Mouse (Mus musculus): ENCODE data around the gene Foxd1. TPM values are rescaled to one million over a fixed set of nuclear protein-coding genes. Genes with fewer than 3 reads are reported as not detected.

The Foxd1 gene
- polyA plus RNA-seq, 1 experiment from 2014 or later: not detected

- TF ChIP-seq CTCF (IDR thresholded peaks at IDR 0.05; ENCODE audit: low read depth): no peak
Observed at GRCm38 (mm10) chr13:98393356-98394070, 39.5 kb downstream of the Foxd1 start.

More at GRCm38 (mm10) chr13:98393356-98394070, 39.5 kb downstream of the Foxd1 start:
- Histone ChIP-seq H3K27ac (ENCODE audit: low read depth) (no peak overlapping the region), H3K4me1 (ENCODE audit: insufficient read depth) (no peaks in the 10 kb centered on the region), H3K4me2 (no peak overlapping the region), H3K36me3 (ENCODE audit: insufficient read depth) (no peaks in the 10 kb centered on the region), H3K9ac (no peak overlapping the region), H3K4me3 (ENCODE audit: low read depth, low read length) (no peak overlapping the region), H3K9me3 (ENCODE audit: low read depth, low read length) (no peaks in the 10 kb centered on the region), H3K27me3 (ENCODE audit: insufficient read depth, low read length) (peaks cover 56% of the 10 kb centered on the region)
- ATAC-seq (ENCODE audit: insufficient read depth) (no peak), DNase-seq (peak; percentile 35)
- 17% methylated on average over 10 of the region's 10 CpGs for WGBS

Other genes starting within 250 kb of the Foxd1 start
- gene Arhgef28, start 147.8 kb upstream of the Foxd1 start, polyA plus RNA-seq (2014; fragmentation: Nextera tagmentation; extraction: Ambion mirVana): 14.7 and 15.0 TPM in 2 replicates
- gene Utp15, start 91.2 kb upstream of the Foxd1 start, polyA plus RNA-seq (2014; fragmentation: Nextera tagmentation; extraction: Ambion mirVana): 38.3 and 40.9 TPM in 2 replicates
- 19.8 and 21.2 TPM in 2 replicates for gene Ankra2, start 91.2 kb upstream of the Foxd1 start, polyA plus RNA-seq (2014; fragmentation: Nextera tagmentation; extraction: Ambion mirVana)
- gene Gm21976, start 74.4 kb upstream of the Foxd1 start, polyA plus RNA-seq (2014; fragmentation: Nextera tagmentation; extraction: Ambion mirVana): not detected in 2 replicates
- 746 and 761 TPM in 2 replicates for gene Btf3, start 37.2 kb upstream of the Foxd1 start, polyA plus RNA-seq (2014; fragmentation: Nextera tagmentation; extraction: Ambion mirVana)
- 1.8 TPM in 2 replicates for gene Gm10320, start 137.8 kb downstream of the Foxd1 start, polyA plus RNA-seq (2014; fragmentation: Nextera tagmentation; extraction: Ambion mirVana)